Mouse (Mus musculus): ENCODE data around the gene Lrrc14b.

Lrrc14b gene

GRCm38 (mm10) chr13:74363859-74364235 lies at the start of gene Lrrc14b:
Gene Lrrc14b, minus strand, starts transcription at chr13:74364005.
- peak; percentile 46 for DNase-seq

GRCm38 (mm10) chr13:74399298-74399839 lies 35.6 kb upstream of the Lrrc14b start, which contains the start of gene Ftl1-ps1:
Gene Ftl1-ps1, plus strand, starts transcription at chr13:74399694.
- no peak for DNase-seq

GRCm38 (mm10) chr13:74391156-74391555 lies 27.4 kb upstream of the Lrrc14b start:
- DNase-seq = no peak

GRCm38 (mm10) chr13:74390371-74390990 lies 26.7 kb upstream of the Lrrc14b start, which contains the start of gene Zfp72:
Gene Zfp72, minus strand, starts transcription at chr13:74390836.
- peak; percentile 79 for DNase-seq

- no peak for DNase-seq
Observed at GRCm38 (mm10) chr13:74389730-74390129, 25.9 kb upstream of the Lrrc14b start.

- DNase-seq = no peak
Observed at GRCm38 (mm10) chr13:74382289-74382688, 18.5 kb upstream of the Lrrc14b start.

- no peak for DNase-seq
Observed at GRCm38 (mm10) chr13:74381533-74382276, 17.9 kb upstream of the Lrrc14b start.

GRCm38 (mm10) chr13:74363176-74363858 lies 488 bp downstream of the Lrrc14b start:
- DNase-seq = no peak

- no peak for DNase-seq
Observed at GRCm38 (mm10) chr13:74362218-74362617, 1.6 kb downstream of the Lrrc14b start.

GRCm38 (mm10) chr13:74356491-74356890 lies 7.3 kb downstream of the Lrrc14b start:
- no peak for DNase-seq

GRCm38 (mm10) chr13:74350435-74350906 lies 13.3 kb downstream of the Lrrc14b start:
- peak; percentile 23 for DNase-seq

GRCm38 (mm10) chr13:74349566-74350434 lies 14.0 kb downstream of the Lrrc14b start, which contains the start of the genes Sdha and Ccdc127:
Gene Sdha, minus strand, starts transcription at chr13:74350280.
Gene Ccdc127, plus strand, starts transcription at chr13:74350309.
- DNase-seq = peak; percentile 96

GRCm38 (mm10) chr13:74341036-74341435 lies 22.8 kb downstream of the Lrrc14b start:
- peak; percentile 53 for DNase-seq

- no peak for DNase-seq
Observed at GRCm38 (mm10) chr13:74329321-74329720, 34.5 kb downstream of the Lrrc14b start.

- peak; percentile 96 for DNase-seq
Observed at GRCm38 (mm10) chr13:74317170-74317849, 46.5 kb downstream of the Lrrc14b start, which contains the start of gene Pdcd6. Gene Pdcd6, minus strand, starts transcription at chr13:74317580.

- no peak for DNase-seq
Observed at GRCm38 (mm10) chr13:74316789-74317169, 47.0 kb downstream of the Lrrc14b start.

- DNase-seq = no peak
Observed at GRCm38 (mm10) chr13:74316386-74316785, 47.4 kb downstream of the Lrrc14b start.

GRCm38 (mm10) chr13:74314616-74315015 lies 49.2 kb downstream of the Lrrc14b start:
- DNase-seq = no peak

Measured in lung, postnatal 10 days (tissue).